Mouse (Mus musculus) embryonic facial prominence, embryonic 10.5 days (tissue): ENCODE data around the gene Gpsm2. TPM values are rescaled to one million over a fixed set of nuclear protein-coding genes. Genes with fewer than 3 reads are reported as not detected.
A peak's percentile ranks its signal among the peaks of the same experiment; 100 is the strongest.
"Not testable (repeated sequence)": the region's sequence is repeated elsewhere in the genome, so short reads cannot be mapped to it uniquely, and the experiment has no call there.

Source experiments
- DNase-seq: peaks from one replicate; pipeline ENCODE4 v3.0.0-alpha.2; 2017; ENCODE audit warnings: low spot score
- H3K27ac ChIP-seq: fragments of 300-500 bp; sonication (generic); replicated peaks from 2 replicates; pipeline ENCODE4 v1.5.1; 2016; ENCODE audit warnings: mild to moderate bottlenecking
- H3K27me3 ChIP-seq: fragments of 300-500 bp; sonication (generic); replicated peaks from 2 replicates; pipeline ENCODE4 v1.6.1; 2016; ENCODE audit warnings: low read depth, mild to moderate bottlenecking; ENCODE audit not compliant: poor library complexity, severe bottlenecking
- H3K36me3 ChIP-seq: fragments of 300-500 bp; sonication (generic); replicated peaks from 2 replicates; pipeline ENCODE4 v1.6.1; 2016; ENCODE audit warnings: mild to moderate bottlenecking, moderate library complexity
- H3K4me1 ChIP-seq: fragments of 300-500 bp; sonication (generic); 2 replicates; pipeline ENCODE4 v1.6.1; 2016
- H3K4me3 ChIP-seq: fragments of 300-500 bp; sonication (generic); 2 replicates; pipeline ENCODE4 v1.5.1; 2016; ENCODE audit warnings: mild to moderate bottlenecking, moderate library complexity
- H3K9me3 ChIP-seq: fragments of 300-500 bp; sonication (generic); 2 replicates; pipeline ENCODE4 v1.6.1; 2016; ENCODE audit warnings: mild to moderate bottlenecking
- WGBS: fragments of 180-500 bp; shearing (Covaris S2); methylation state at CpG from one replicate; pipeline ENCODE4 v1.1.7; 2016; 5-methylcytosine and 5-hydroxymethylcytosine counted together
- polyA plus RNA-seq: library from polyadenylated mRNA; unstranded; fragments of >200 nt; fragmentation: Nextera tagmentation; extraction: Ambion mirVana; gene quantifications from 2 replicates; pipeline ENCODE4 v1.2.1, GENCODE M21; 2016

The Gpsm2 gene
- polyA plus RNA-seq, 1 experiment from 2014 or later, result 76.0 TPM

DNA sequence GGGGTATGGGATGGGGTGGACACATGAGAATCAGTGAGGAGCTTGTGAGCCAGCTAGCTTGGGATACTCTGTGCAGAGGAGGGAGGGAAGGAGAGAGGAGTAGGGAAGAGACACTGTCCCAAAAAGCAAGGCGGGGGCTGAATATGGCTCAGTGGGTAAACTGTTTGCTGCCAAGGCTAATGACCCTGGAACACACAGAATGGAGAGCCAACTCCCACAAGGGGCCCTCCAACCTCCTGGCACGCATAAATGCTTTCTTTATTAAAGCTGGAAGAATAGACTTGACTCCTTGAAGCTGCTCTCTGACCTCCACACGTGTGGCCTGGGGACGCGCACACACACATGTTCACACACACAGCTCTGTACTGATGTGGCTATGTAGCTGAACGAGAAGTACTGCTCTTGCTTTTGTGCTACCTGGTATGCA is 33.1 kb downstream of the Gpsm2 start:
- no peaks in the 10 kb centered on the region for H3K4me1 ChIP-seq
- H3K27me3 ChIP-seq, result no peaks in the 10 kb centered on the region
- H3K4me3 ChIP-seq, result no peak overlapping the region
- peaks cover 77% of the 10 kb centered on the region for H3K36me3 ChIP-seq
- H3K27ac ChIP-seq, result 0 out of 2 replicates have a peak overlapping the region, but pooled peaks have one; percentile 24
- WGBS, result 83% methylated on average over 6 of the region's 6 CpGs
- no peaks in the 10 kb centered on the region for H3K9me3 ChIP-seq
- DNase-seq, result no peak

DNA sequence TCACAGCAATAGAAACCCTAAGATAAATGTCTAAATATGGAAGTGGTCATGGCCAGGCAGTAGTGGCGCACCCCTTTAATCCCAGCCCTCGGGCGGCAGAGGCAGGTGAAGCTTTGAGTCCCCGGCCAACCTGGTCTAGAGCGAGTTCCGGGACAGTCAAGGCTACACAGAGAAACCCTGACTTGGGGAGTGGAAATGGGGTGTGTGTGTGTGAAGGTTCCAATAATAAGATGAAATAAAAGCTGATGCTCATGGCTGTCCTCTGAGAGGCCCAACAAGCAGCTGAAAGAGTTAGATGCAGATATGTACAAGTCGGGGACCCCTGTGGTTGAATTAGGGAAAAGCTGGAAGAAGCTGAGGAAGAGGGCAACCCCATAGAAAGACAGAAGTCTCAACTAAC is 36.4 kb downstream of the Gpsm2 start:
- no peak for DNase-seq
- no peaks in the 10 kb centered on the region for H3K27me3 ChIP-seq
- H3K9me3 ChIP-seq, result no peaks in the 10 kb centered on the region
- H3K4me3 ChIP-seq, result no peak overlapping the region
- peaks cover 97% of the 10 kb centered on the region for H3K36me3 ChIP-seq
- 97% methylated on average over 7 of the region's 7 CpGs for WGBS
- no peak overlapping the region for H3K27ac ChIP-seq
- no peaks in the 10 kb centered on the region for H3K4me1 ChIP-seq

DNA sequence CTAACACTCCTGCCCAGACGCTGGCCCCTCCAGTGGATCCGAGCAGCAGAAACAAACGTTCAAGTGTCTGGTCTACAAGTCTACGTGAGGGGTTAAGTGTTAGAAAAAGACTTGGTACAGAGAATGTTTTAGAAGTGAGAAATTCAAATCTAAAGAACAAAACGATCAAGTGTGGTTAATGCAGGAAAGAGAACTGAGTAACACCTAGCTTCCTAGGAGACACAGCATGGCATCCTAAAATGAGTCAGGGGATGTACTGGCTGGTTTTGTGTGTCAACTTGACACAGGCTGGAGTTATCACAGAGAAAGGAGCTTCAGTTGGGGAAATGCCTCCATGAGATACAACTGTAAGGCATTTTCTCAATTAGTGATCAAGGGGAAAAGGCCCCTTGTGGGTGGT is 38.5 kb downstream of the Gpsm2 start:
- peaks cover 97% of the 10 kb centered on the region for H3K36me3 ChIP-seq
- H3K27me3 ChIP-seq, H3K4me3 ChIP-seq, H3K9me3 ChIP-seq, DNase-seq, H3K27ac ChIP-seq, H3K4me1 ChIP-seq: not testable (repeated sequence)
- WGBS, result 92% methylated on average over 5 of the region's 5 CpGs

DNA sequence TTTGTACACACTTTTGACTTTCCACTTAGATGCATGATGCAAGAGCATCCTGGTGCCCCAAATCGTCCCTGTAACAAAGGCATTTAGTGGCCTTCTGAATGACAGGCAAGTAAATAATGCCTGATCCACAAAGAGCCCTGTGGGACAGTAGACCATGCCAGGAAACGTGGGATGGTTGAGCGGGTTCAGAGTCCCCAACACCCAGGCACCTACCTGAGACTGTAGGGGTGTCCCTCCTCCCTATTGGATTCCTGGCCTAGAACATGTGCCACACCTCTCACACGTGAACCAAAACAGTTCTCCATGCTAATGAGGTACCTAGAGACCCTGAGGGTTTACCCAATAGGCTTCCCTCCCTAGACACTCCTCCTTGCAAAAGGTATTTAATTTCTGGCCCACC is 41.1 kb downstream of the Gpsm2 start:
- Histone ChIP-seq H3K4me3 (no peak overlapping the region), H3K9me3 (no peaks in the 10 kb centered on the region), H3K27ac (no peak overlapping the region), H3K4me1 (no peaks in the 10 kb centered on the region), H3K27me3 (no peaks in the 10 kb centered on the region), H3K36me3 (peaks cover 98% of the 10 kb centered on the region)
- 87% methylated on average over 4 of the region's 4 CpGs for WGBS
- DNase-seq, result no peak

GRCm38 (mm10) chr3:108676616-108677015 is 45.5 kb downstream of the Gpsm2 start:
- 87% methylated on average over 4 of the region's 4 CpGs for whole genome bisulfite sequencing
- Histone ChIP-seq H3K27me3 (no peaks in the 10 kb centered on the region), H3K4me3 (no peak overlapping the region), H3K27ac (no peak overlapping the region), H3K9me3 (no peaks in the 10 kb centered on the region), H3K36me3 (peaks cover 100% of the 10 kb centered on the region), H3K4me1 (no peaks in the 10 kb centered on the region)
- DNase-seq, result no peak

DNA sequence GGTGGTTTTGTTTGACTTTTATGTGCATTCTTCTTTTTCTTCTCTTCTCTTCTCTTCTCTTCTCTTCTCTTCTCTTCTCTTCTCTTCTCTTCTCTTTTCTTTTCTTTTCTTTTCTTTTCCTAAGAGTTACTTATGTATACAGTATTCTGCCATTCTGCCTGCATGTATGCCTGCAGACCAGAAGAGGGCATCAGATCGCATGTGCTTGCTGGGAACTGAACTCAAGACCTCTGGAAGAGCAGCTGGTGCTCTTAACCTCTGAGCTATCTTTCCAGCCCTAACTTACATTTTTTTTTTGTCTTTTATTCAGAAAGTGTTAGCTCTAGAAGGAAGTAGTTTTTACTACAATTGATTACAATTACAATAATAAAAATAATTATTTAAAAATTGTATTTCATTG is 61.2 kb downstream of the Gpsm2 start:
- no peak for DNase-seq
- no peaks in the 10 kb centered on the region for H3K27me3 ChIP-seq
- no peak overlapping the region for H3K4me3 ChIP-seq
- no peaks in the 10 kb centered on the region for H3K4me1 ChIP-seq
- WGBS, result 74% methylated on average over 1 of the region's 1 CpGs
- no peak overlapping the region for H3K27ac ChIP-seq
- no peaks in the 10 kb centered on the region; the same call in 1 of the 2 replicates for H3K9me3 ChIP-seq
- H3K36me3 ChIP-seq, result peaks cover 81% of the 10 kb centered on the region

DNA sequence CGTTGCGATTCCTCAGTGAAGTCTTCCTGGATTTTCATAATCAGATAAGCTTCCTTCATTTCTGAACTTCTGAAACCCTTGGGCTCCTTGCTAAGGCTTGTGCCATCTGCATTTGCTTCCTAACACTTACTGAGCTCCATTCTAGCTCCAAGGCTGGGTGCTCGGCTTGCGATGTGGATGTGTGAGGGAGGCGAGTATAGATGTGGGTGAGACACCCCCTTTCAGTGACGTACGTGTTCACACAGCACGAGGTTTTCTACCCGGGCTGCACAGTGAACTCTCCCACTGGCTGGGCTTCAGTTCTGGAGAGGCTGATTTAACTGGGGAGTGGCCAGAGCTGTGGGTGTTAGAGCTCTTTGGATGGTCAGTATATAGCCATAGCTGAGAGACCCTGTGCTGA is 63.5 kb downstream of the Gpsm2 start:
- no peaks in the 10 kb centered on the region for H3K27me3 ChIP-seq
- WGBS, result 95% methylated on average over 9 of the region's 9 CpGs
- H3K36me3 ChIP-seq, result peaks cover 57% of the 10 kb centered on the region
- H3K4me1 ChIP-seq, result peaks cover 11% of the 10 kb centered on the region
- no peak overlapping the region for H3K27ac ChIP-seq
- no peak overlapping the region for H3K4me3 ChIP-seq
- no peak for DNase-seq
- H3K9me3 ChIP-seq, result no peaks in the 10 kb centered on the region; the same call in 1 of the 2 replicates

DNA sequence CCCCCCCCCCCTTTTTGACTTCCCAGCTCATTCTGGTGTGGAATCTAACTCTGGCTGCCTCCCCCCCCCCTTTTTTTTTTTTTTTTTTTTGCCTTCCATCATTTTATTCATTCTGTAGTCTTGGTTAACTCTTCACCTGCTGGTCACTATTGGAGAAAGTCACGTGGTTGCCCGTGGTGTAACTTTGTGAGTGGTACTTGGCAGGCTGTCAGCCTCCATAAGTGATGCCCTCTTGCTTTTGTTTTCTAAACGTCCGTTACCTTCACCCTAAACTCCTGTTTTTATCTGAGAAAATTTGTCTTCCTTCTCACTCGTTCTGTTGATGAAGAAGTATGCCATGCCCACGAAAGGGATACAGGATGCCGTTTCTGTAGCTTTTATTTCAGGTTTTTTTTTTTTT is 66.6 kb downstream of the Gpsm2 start:
- Histone ChIP-seq H3K27me3 (no peaks in the 10 kb centered on the region), H3K4me3 (peak overlapping the region; percentile 88; the same call in 1 of the 2 replicates), H3K9me3 (no peaks in the 10 kb centered on the region), H3K4me1 (peaks cover 21% of the 10 kb centered on the region), H3K36me3 (peaks cover 28% of the 10 kb centered on the region), H3K27ac (no peak overlapping the region)
- WGBS, result 86% methylated on average over 7 of the region's 7 CpGs
- no peak for DNase-seq

DNA sequence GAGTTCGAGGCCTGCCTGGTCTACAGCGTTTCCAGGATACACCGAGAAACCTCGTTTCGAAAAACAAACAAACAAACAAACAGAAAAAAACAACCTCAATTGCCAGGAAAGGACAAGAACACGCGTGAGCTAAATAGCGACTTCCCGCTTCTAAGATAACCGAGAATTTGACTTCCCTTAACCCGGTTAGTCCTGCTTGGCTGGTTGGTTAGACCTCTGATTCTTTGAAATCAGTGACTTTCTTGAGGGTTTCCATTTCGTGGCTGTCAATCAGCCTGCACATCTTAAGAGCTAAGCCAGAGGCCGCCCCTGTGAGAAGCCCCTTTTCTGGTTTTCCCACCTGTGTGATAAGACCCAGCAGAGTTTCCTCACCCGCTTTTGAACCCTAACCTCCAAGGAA is 67.5 kb downstream of the Gpsm2 start:
- Histone ChIP-seq H3K36me3 (peaks cover 19% of the 10 kb centered on the region), H3K27ac (peak overlapping the region; percentile 94), H3K4me1 (peaks cover 21% of the 10 kb centered on the region), H3K9me3 (no peaks in the 10 kb centered on the region), H3K4me3 (peak overlapping the region; percentile 88), H3K27me3 (no peaks in the 10 kb centered on the region)
- 29% methylated on average over 14 of the region's 14 CpGs for WGBS
- peak; percentile 20 for DNase-seq

GRCm38 (mm10) chr3:108653710-108654379 is 68.3 kb downstream of the Gpsm2 start, which contains the start of gene Clcc1:
TSS of gene Clcc1 (plus strand) at chr3:108653913.
- peaks cover 21% of the 10 kb centered on the region for H3K4me1 ChIP-seq
- H3K4me3 ChIP-seq, result peak within 1 kb of the TSS; percentile 88
- peak within 1 kb of the TSS; percentile 94 for H3K27ac ChIP-seq
- H3K36me3 ChIP-seq, result peaks cover 12% of the 10 kb centered on the region
- no peaks in the 10 kb centered on the region for H3K27me3 ChIP-seq
- no peaks in the 10 kb centered on the region for H3K9me3 ChIP-seq
- DNase-seq, result peak; percentile 98
- WGBS, result under 1% methylated on average over 57 of the region's 57 CpGs

- peak overlapping the region; percentile 88 for H3K4me3 ChIP-seq
Observed at GRCm38 (mm10) chr3:108652866-108653642, 69.1 kb downstream of the Gpsm2 start.

DNA sequence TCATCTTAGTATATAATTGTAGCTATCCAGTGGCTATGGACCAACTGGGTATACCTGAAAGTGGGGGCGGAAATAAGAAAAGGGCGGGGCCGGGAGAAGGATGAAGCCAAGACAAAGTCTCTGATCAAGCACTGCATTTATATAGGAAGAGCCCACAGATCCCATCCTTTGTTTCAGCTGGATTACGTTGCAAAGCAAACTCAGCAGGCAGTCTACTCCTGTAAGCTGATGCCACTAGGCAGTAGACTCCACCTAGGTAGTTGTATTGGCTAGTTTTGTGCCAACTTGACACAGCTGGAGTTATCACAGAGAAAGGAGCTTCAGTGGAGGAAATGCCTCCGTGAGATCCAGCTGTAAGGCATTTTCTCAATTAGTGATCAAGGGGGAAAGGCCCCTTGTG is 74.4 kb downstream of the Gpsm2 start:
- Histone ChIP-seq H3K4me1 (peaks cover 11% of the 10 kb centered on the region), H3K36me3 (peaks cover 12% of the 10 kb centered on the region)
- H3K27me3 ChIP-seq, H3K9me3 ChIP-seq, H3K27ac ChIP-seq, H3K4me3 ChIP-seq, DNase-seq: not testable (repeated sequence)
- 36% methylated on average over 5 of the region's 5 CpGs for WGBS

More at GRCm38 (mm10) chr3:108652866-108653642, 69.1 kb downstream of the Gpsm2 start:
- no peak overlapping the region; the same call in 1 of the 2 replicates for H3K27ac ChIP-seq
- no peak for DNase-seq
- no peaks in the 10 kb centered on the region for H3K9me3 ChIP-seq
- H3K27me3 ChIP-seq, result no peaks in the 10 kb centered on the region
- peaks cover 21% of the 10 kb centered on the region for H3K4me1 ChIP-seq
- H3K36me3 ChIP-seq, result peaks cover 4% of the 10 kb centered on the region; the same call in 1 of the 2 replicates
- 26% methylated on average over 9 of the region's 9 CpGs for WGBS

DNA sequence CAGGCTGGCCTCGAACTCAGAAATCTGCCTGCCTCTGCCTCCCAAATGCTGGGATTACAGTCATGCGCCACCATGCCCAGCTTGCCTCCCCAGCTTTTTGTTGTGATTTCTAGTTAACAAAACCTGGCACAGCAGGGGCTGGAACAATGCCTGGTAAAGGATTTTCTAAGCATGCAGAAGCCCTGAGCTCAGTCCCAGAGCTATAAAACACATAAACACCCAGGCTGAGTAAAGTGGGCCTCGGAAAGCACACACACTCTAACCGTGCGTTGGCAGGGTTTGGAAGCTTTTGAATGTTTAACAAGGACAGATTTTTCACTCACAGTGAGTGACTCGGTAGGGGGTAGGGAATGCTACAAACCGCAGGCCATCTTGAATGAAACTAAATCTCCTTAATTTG is 76.1 kb downstream of the Gpsm2 start:
- H3K4me3 ChIP-seq, result no peak overlapping the region
- 66% methylated on average over 7 of the region's 7 CpGs for WGBS
- peaks cover 8% of the 10 kb centered on the region for H3K4me1 ChIP-seq
- H3K36me3 ChIP-seq, result peaks cover 12% of the 10 kb centered on the region
- no peaks in the 10 kb centered on the region for H3K27me3 ChIP-seq
- no peaks in the 10 kb centered on the region for H3K9me3 ChIP-seq
- no peak for DNase-seq
- no peak overlapping the region for H3K27ac ChIP-seq
